Mouse (Mus musculus) left cerebral cortex, postnatal 14 days (tissue): ENCODE measurements around the gene Kcng4. TPM values are rescaled to one million over a fixed set of nuclear protein-coding genes. Genes with fewer than 3 reads are reported as not detected.

Source experiments
- DNase-seq, 2 experiments: peaks; one replicate each; pipeline ENCODE4 v3.0.0; 2021 to 2022; ENCODE audit warnings: low spot score in 2 of 2, mixed read lengths in 1 of 2
- intact Hi-C: fragments of 180-260 bp; cut with DNase I; formaldehyde crosslinking; loops from one replicate; pipeline ENCODE4 v1.15.1; 2025
- total RNA-seq, 2 experiments: library from RNA; stranded (reverse); gene quantifications; 2 replicates each; pipeline ENCODE4 v1.2.3; 2021

Gene Kcng4
- total RNA-seq, 2 experiments from 2014 or later, result 2.2 to 2.4 TPM

GRCm38 (mm10) chr8:119644981-119645597, 9.6 kb upstream of the Kcng4 start:
- intact Hi-C loops, result no loop called here
- no peak for DNase-seq

GRCm38 (mm10) chr8:119644429-119644960, 9.0 kb upstream of the Kcng4 start:
- DNase-seq, result no peak
- intact Hi-C loops, result no loop called here

- intact Hi-C loops, result no loop called here
- DNase-seq, result no peak
Observed at GRCm38 (mm10) chr8:119642960-119643359, 7.5 kb upstream of the Kcng4 start.

- DNase-seq, result no peak
- intact Hi-C loops, result no loop called here
Observed at GRCm38 (mm10) chr8:119641058-119641457, 5.6 kb upstream of the Kcng4 start.

- no peak for DNase-seq
- intact Hi-C loops, result no loop called here
Observed at GRCm38 (mm10) chr8:119639798-119640197, 4.3 kb upstream of the Kcng4 start.

GRCm38 (mm10) chr8:119638261-119638660, 2.8 kb upstream of the Kcng4 start:
- intact Hi-C loops, result no loop called here
- no peak for DNase-seq

- DNase-seq, result no peak
- intact Hi-C loops, result no loop called here
Observed at GRCm38 (mm10) chr8:119637381-119637780, 1.9 kb upstream of the Kcng4 start.

- no peak for DNase-seq
- intact Hi-C loops, result no loop called here
Observed at GRCm38 (mm10) chr8:119636766-119637165, 1.3 kb upstream of the Kcng4 start.

- no peak for DNase-seq
- intact Hi-C loops, result no loop called here
Observed at GRCm38 (mm10) chr8:119635958-119636357, 478 bp upstream of the Kcng4 start.

- no peak for DNase-seq
- intact Hi-C loops, result no loop called here
Observed at GRCm38 (mm10) chr8:119634616-119635336, 704 bp downstream of the Kcng4 start.

GRCm38 (mm10) chr8:119632909-119633308, 2.6 kb downstream of the Kcng4 start:
- DNase-seq, result peak in 1 of 2 experiments; percentile 22
- intact Hi-C loops, result no loop called here

- DNase-seq, result no peak
- intact Hi-C loops, result no loop called here
Observed at GRCm38 (mm10) chr8:119632246-119632645, 3.2 kb downstream of the Kcng4 start.

GRCm38 (mm10) chr8:119630841-119631240, 4.6 kb downstream of the Kcng4 start:
- no peak for DNase-seq
- intact Hi-C loops, result no loop called here

GRCm38 (mm10) chr8:119627613-119628359, 7.7 kb downstream of the Kcng4 start:
- intact Hi-C loops, result no loop called here
- no peak for DNase-seq

GRCm38 (mm10) chr8:119627199-119627598, 8.3 kb downstream of the Kcng4 start:
- intact Hi-C loops, result no loop called here
- DNase-seq, result no peak

- no peak for DNase-seq
- intact Hi-C loops, result no loop called here
Observed at GRCm38 (mm10) chr8:119625788-119626187, 9.7 kb downstream of the Kcng4 start.

GRCm38 (mm10) chr8:119624916-119625315, 10.6 kb downstream of the Kcng4 start:
- intact Hi-C loops, result no loop called here
- DNase-seq, result no peak

- DNase-seq, result no peak
- intact Hi-C loops, result no loop called here
Observed at GRCm38 (mm10) chr8:119623744-119624143, 11.7 kb downstream of the Kcng4 start.

- no peak for DNase-seq
- intact Hi-C loops, result no loop called here
Observed at GRCm38 (mm10) chr8:119623061-119623460, 12.4 kb downstream of the Kcng4 start.

- DNase-seq, result no peak
- intact Hi-C loops, result no loop called here
Observed at GRCm38 (mm10) chr8:119622555-119622954, 12.9 kb downstream of the Kcng4 start.
